ENCODE assay signal across 7 mouse cellular contexts in the genomic region with DNA sequence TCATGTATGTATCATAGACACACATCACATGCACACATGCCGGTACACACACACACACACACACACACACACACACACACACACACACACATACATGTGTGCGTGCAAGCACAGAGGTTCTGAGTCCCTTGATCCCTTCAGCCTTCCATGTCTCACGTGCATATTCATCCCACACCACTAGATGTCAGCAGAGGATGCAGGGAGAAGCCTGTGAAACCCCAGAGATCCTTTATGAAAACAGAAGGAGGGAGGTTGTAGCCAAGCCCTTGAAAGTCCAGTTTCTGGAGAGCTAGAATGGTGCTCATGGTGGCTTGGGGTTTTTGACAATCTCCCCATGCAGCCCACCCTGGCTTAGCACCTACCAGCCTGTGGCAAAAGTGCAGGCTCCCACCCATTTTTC.
DNase-seq lines count a peak whose midpoint lies in the region; ATAC-seq and TF ChIP-seq lines count a peak whose summit lies in the region.
"Not testable (repeated sequence)": the region's sequence is repeated elsewhere in the genome, so short reads cannot be mapped to it uniquely, and the experiment has no call there.

No protein-coding gene starts in this region.

- H3K9ac ChIP-seq in intestine, embryonic 14.5 days (ENCODE audit: low read length); midbrain, embryonic 11.5 days (ENCODE audit: low read length): not testable (repeated sequence)

- not testable (repeated sequence) for TF ChIP-seq POLR2A in cortical plate, adult 2 months (IDR thresholded peaks at IDR 0.05; ENCODE audit: extremely low read depth, insufficient read depth, low read length)

- not testable (repeated sequence) for H3K4me1 ChIP-seq in cortical plate, adult 2 months (ENCODE audit: control insufficient read depth, insufficient read depth, low read length); intestine, embryonic 14.5 days (replicated peaks; ENCODE audit: control insufficient read depth, insufficient read depth, low read length); midbrain, embryonic 11.5 days (ENCODE audit: control insufficient read depth, insufficient read depth, low read length)

- H3K9me3 ChIP-seq in intestine, embryonic 14.5 days (ENCODE audit: control insufficient read depth, low read length); midbrain, embryonic 11.5 days (ENCODE audit: control insufficient read depth, low read length): not testable (repeated sequence)

- peak; percentile 47 for TF ChIP-seq CTCF in cortical plate, adult 2 months (IDR thresholded peaks at IDR 0.05; ENCODE audit: extremely low read depth, insufficient read depth, low read length)

- H3K27me3 ChIP-seq in intestine, embryonic 14.5 days (replicated peaks; ENCODE audit: control insufficient read depth, insufficient read depth, low read length); midbrain, embryonic 11.5 days (ENCODE audit: control insufficient read depth, insufficient read depth, low read length): not testable (repeated sequence)

- peak; percentile 24; the same call in 1 of the 2 replicates for ATAC-seq in intestine, embryonic 14.5 days (replicated peaks; ENCODE audit: low FRiP score, low TSS enrichment, low read depth)
- peak; percentile 42; the same call in 1 of the 2 replicates for ATAC-seq in midbrain, embryonic 11.5 days (ENCODE audit: low FRiP score)

- not testable (repeated sequence) for H3K4me2 ChIP-seq in intestine, embryonic 14.5 days (ENCODE audit: low read length); midbrain, embryonic 11.5 days

- H3K27ac ChIP-seq in cortical plate, adult 2 months (ENCODE audit: insufficient read depth, low read length); intestine, embryonic 14.5 days (ENCODE audit: low read depth); midbrain, embryonic 11.5 days (ENCODE audit: low read depth, low read length): not testable (repeated sequence)

- H3K4me3 ChIP-seq in cortical plate, adult 2 months (ENCODE audit: insufficient read depth, low read length); intestine, embryonic 14.5 days (ENCODE audit: low read depth, low read length); midbrain, embryonic 11.5 days (ENCODE audit: low read depth, low read length): not testable (repeated sequence)

- not testable (repeated sequence) for H3K36me3 ChIP-seq in intestine, embryonic 14.5 days (ENCODE audit: control insufficient read depth, insufficient read depth, low read length); midbrain, embryonic 11.5 days (ENCODE audit: control insufficient read depth, insufficient read depth, low read length)

- peak; percentile 78 to 94 for DNase-seq in adrenal gland, adult (ENCODE audit: inconsistent age in 2 of 2, low spot score in 1 of 2)
- peak; percentile 75 for DNase-seq in gastrocnemius, postnatal 10 days
- peak; percentile 54 for DNase-seq in intestine, embryonic 14.5 days (ENCODE audit: low spot score)
- peak; percentile 24 to 59 for DNase-seq in left cerebral cortex, adult 8-10 months (ENCODE audit: low spot score in 2 of 2)
- DNase-seq in midbrain, embryonic 11.5 days (ENCODE audit: low spot score, missing footprints): peak; percentile 86
- peak; percentile 43 to 58 for DNase-seq in right cerebral cortex, postnatal 36 days (ENCODE audit: low spot score in 2 of 2)

- WGBS in intestine, embryonic 14.5 days: 36% methylated on average over 3 of the region's 3 CpGs
- 41% methylated on average over 3 of the region's 3 CpGs for WGBS in midbrain, embryonic 11.5 days
